Mouse (Mus musculus) forebrain, embryonic 13.5 days (tissue): ENCODE measurements around the gene Trpc4. TPM values are rescaled to one million over a fixed set of nuclear protein-coding genes. Genes with fewer than 3 reads are reported as not detected.

ENCODE experiments used
- ATAC-seq: fragments of 200-750 bp; cut with Nextera tagmentation; 2 replicates; pipeline ENCODE4 v1.8.0; 2017
- H3K27ac ChIP-seq: fragments of 300-500 bp; sonication (generic); 2 replicates; pipeline ENCODE4 v1.5.1; 2015; ENCODE audit warnings: inconsistent platforms, mild to moderate bottlenecking, moderate library complexity
- H3K27me3 ChIP-seq: fragments of 300-500 bp; sonication (generic); 2 replicates; pipeline ENCODE4 v1.6.1; 2015; ENCODE audit warnings: mild to moderate bottlenecking, inconsistent platforms
- H3K36me3 ChIP-seq: fragments of 300-500 bp; sonication (generic); 2 replicates; pipeline ENCODE4 v1.6.1; 2015; ENCODE audit warnings: mild to moderate bottlenecking, inconsistent platforms; ENCODE audit not compliant: poor library complexity, severe bottlenecking
- H3K4me1 ChIP-seq: fragments of 300-500 bp; sonication (generic); 2 replicates; pipeline ENCODE4 v1.6.1; 2015; ENCODE audit warnings: inconsistent platforms
- H3K4me2 ChIP-seq: fragments of 300-500 bp; sonication (generic); 2 replicates; pipeline ENCODE4 v1.6.1; 2015; ENCODE audit warnings: inconsistent platforms, mild to moderate bottlenecking, moderate library complexity
- H3K4me3 ChIP-seq: fragments of 300-500 bp; sonication (generic); 2 replicates; pipeline ENCODE4 v1.5.1; 2015; ENCODE audit warnings: mild to moderate bottlenecking, inconsistent platforms
- H3K9ac ChIP-seq: fragments of 300-500 bp; sonication (generic); 2 replicates; pipeline ENCODE4 v1.6.1; 2015; ENCODE audit warnings: mild to moderate bottlenecking, inconsistent platforms
- H3K9me3 ChIP-seq: fragments of 300-500 bp; sonication (generic); replicated peaks from 2 replicates; pipeline ENCODE4 v1.6.1; 2016; ENCODE audit warnings: inconsistent platforms
- WGBS: fragments of 180-500 bp; shearing (Covaris S2); methylation state at CpG from one replicate; pipeline ENCODE4 v1.1.7; 2015; 5-methylcytosine and 5-hydroxymethylcytosine counted together
- polyA plus RNA-seq: library from polyadenylated mRNA; unstranded; fragments of >200 nt; fragmentation: Nextera tagmentation; extraction: Ambion mirVana; gene quantifications from 2 replicates; pipeline ENCODE4 v1.2.1, GENCODE M21; 2015

The Trpc4 gene
- polyA plus RNA-seq = 4.3 and 5.0 TPM in 2 replicates

GRCm38 (mm10) chr3:54155639-54156315, at the start of gene Trpc4:
Gene Trpc4, plus strand, starts transcription at chr3:54156035.
- peaks cover 28% of the 10 kb centered on the region for H3K4me1 ChIP-seq
- peak within 1 kb of the TSS; percentile 62 for H3K9ac ChIP-seq
- peak within 1 kb of the TSS; percentile 59 for H3K4me3 ChIP-seq
- H3K27ac ChIP-seq = no peak within 1 kb of the TSS
- ATAC-seq = peak; percentile 80
- peak within 1 kb of the TSS; percentile 91 for H3K4me2 ChIP-seq
- 0% methylated on average over 34 of the region's 36 CpGs for WGBS
- H3K27me3 ChIP-seq = peaks cover 18% of the 10 kb centered on the region
- H3K36me3 ChIP-seq = no peaks in the 10 kb centered on the region
- no peaks in the 10 kb centered on the region for H3K9me3 ChIP-seq

DNA sequence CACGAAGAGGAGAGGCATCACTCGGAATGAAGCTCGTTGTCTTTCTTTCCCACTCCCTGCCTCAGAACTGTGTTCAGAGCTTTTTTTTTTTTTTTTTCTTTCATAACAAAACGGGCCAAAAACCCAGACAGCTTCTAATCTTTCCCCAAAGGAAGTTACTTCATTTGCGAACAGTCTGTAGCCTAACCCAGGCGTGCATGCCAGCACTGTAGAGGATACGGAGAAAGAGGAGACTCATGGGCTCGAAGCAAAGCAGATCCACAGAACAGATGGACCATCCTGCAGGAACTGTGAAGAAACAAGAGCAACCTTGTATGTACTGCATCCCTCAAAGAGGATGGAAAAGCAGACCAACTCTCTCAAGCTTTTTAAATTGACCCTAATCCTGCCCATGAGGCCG, 44.3 kb upstream of the Trpc4 start:
- Histone ChIP-seq H3K27me3 (no peaks in the 10 kb centered on the region), H3K9me3 (no peaks in the 10 kb centered on the region), H3K4me3 (no peak overlapping the region), H3K27ac (no peak overlapping the region), H3K4me1 (no peaks in the 10 kb centered on the region), H3K4me2 (no peak overlapping the region), H3K9ac (no peak overlapping the region), H3K36me3 (no peaks in the 10 kb centered on the region)
- WGBS = 81% methylated on average over 9 of the region's 9 CpGs
- ATAC-seq = no peak

DNA sequence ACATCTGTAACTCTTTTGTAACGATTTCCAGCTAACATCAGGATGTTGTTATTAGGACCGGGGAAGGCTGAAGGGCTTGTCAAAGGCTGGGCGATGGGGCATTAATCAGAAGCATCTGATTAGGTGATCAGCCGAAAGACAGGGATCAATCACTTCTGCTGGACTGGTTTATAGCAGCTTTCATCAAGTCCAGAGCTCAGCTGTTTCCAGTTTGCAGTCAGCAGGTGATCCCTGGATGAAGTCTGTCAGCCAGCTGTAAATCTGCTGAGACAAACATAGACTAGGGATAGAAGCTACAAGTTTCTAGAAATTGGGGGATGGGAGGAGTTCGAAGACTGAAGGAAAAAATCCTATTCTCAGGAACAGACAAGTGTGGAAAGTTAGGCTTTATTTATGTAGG, 20.5 kb upstream of the Trpc4 start:
- ATAC-seq = no peak
- H3K36me3 ChIP-seq = no peaks in the 10 kb centered on the region
- no peaks in the 10 kb centered on the region for H3K9me3 ChIP-seq
- H3K4me2 ChIP-seq = no peak overlapping the region
- H3K4me3 ChIP-seq = no peak overlapping the region
- no peaks in the 10 kb centered on the region for H3K27me3 ChIP-seq
- H3K9ac ChIP-seq = no peak overlapping the region
- no peaks in the 10 kb centered on the region for H3K4me1 ChIP-seq
- 89% methylated on average over 5 of the region's 5 CpGs for WGBS
- no peak overlapping the region for H3K27ac ChIP-seq

- no peak for ATAC-seq
- Histone ChIP-seq H3K4me2 (no peak overlapping the region), H3K4me1 (no peaks in the 10 kb centered on the region), H3K36me3 (no peaks in the 10 kb centered on the region), H3K27me3 (no peaks in the 10 kb centered on the region), H3K9me3 (no peaks in the 10 kb centered on the region), H3K4me3 (no peak overlapping the region), H3K27ac (no peak overlapping the region), H3K9ac (no peak overlapping the region)
- WGBS = 95% methylated on average over 2 of the region's 2 CpGs
These were observed 14.5 kb upstream of the Trpc4 start for GRCm38 (mm10) chr3:54141376-54141775.

- Histone ChIP-seq H3K4me1 (peaks cover 28% of the 10 kb centered on the region), H3K36me3 (no peaks in the 10 kb centered on the region), H3K9ac (peak overlapping the region; percentile 62; the same call in 1 of the 2 replicates), H3K27me3 (peaks cover 18% of the 10 kb centered on the region), H3K27ac (no peak overlapping the region), H3K4me2 (peak overlapping the region; percentile 91), H3K4me3 (peak overlapping the region; percentile 59), H3K9me3 (no peaks in the 10 kb centered on the region)
- WGBS = 3% methylated on average over 16 of the region's 16 CpGs
- peak; percentile 93 for ATAC-seq
These were observed 794 bp upstream of the Trpc4 start for GRCm38 (mm10) chr3:54154844-54155638.

DNA sequence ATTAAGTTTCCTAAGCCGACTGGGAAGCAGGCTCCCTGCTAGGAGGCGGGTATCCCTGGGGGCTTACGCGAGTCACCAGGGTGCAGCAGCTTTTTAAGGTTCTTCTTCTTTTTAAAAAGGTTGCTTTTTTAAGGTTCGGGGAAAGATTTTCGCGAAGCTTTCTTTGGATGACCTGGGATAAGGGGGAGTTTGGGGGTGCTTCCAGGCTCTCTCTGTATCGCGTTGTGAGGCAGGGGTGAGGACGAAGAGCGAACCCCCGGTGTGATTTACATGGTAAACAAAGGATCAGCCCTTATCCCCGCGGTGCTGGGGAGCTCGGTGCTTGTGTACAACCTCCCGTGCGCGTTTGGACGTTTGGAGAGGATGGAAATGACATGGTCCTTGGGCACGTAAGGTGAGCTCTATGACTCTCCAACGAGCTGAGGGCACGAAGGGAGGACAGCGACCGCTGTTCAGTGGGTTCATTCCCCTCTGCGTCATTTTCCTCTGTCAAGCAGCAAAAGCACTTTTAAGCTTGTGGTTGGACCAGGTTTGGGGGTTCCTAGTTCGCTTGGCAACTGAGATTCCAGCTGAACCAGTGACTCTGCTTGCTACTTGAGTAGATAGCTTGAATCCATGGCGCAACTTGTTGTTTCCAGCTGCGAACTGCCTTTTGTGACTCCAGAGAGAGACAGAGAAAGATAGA, 623 bp downstream of the Trpc4 start:
- H3K36me3 ChIP-seq = no peaks in the 10 kb centered on the region
- peak overlapping the region; percentile 59 for H3K4me3 ChIP-seq
- under 1% methylated on average over 28 of the region's 28 CpGs for WGBS
- no peaks in the 10 kb centered on the region for H3K9me3 ChIP-seq
- H3K4me2 ChIP-seq = peak overlapping the region; percentile 91
- H3K27ac ChIP-seq = no peak overlapping the region
- peak overlapping the region; percentile 62 for H3K9ac ChIP-seq
- H3K27me3 ChIP-seq = peaks cover 18% of the 10 kb centered on the region
- H3K4me1 ChIP-seq = peaks cover 28% of the 10 kb centered on the region
- peak; percentile 40; the same call in 1 of the 2 replicates for ATAC-seq

DNA sequence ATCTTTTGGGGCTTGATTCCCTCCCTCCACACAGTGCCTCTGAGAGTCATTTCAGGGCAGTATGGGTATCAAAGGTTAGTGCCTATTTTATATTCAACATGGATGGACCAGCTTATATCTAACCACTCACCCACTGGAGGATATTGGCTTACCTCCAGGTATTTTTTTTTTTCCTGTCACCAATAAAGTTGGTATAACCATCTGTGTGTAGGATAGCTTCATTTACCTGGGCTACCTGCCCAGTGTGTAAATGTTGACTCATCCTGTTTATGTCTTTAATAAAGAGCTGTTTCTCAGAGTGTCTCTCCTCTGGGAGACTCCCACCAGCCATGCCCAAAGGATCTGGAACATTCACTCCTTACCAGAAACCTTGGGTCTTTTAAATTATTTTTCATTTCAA, 14.9 kb downstream of the Trpc4 start:
- Histone ChIP-seq H3K27ac (no peak overlapping the region), H3K9me3 (no peaks in the 10 kb centered on the region), H3K27me3 (no peaks in the 10 kb centered on the region), H3K4me2 (no peak overlapping the region), H3K4me1 (no peaks in the 10 kb centered on the region), H3K9ac (no peak overlapping the region), H3K4me3 (no peak overlapping the region), H3K36me3 (no peaks in the 10 kb centered on the region)
- ATAC-seq = no peak

- H3K4me3 ChIP-seq = no peak overlapping the region
- no peaks in the 10 kb centered on the region for H3K4me1 ChIP-seq
- no peak for ATAC-seq
- no peak overlapping the region for H3K9ac ChIP-seq
- no peak overlapping the region for H3K27ac ChIP-seq
- H3K27me3 ChIP-seq = no peaks in the 10 kb centered on the region
- H3K9me3 ChIP-seq = no peaks in the 10 kb centered on the region; the same call in 1 of the 2 replicates
- H3K36me3 ChIP-seq = no peaks in the 10 kb centered on the region
- 81% methylated on average over 1 of the region's 1 CpGs for WGBS
- H3K4me2 ChIP-seq = no peak overlapping the region
These were observed 21.5 kb downstream of the Trpc4 start for GRCm38 (mm10) chr3:54177296-54177695.

GRCm38 (mm10) chr3:54190932-54191668, 35.3 kb downstream of the Trpc4 start:
- no peaks in the 10 kb centered on the region for H3K36me3 ChIP-seq
- H3K4me1 ChIP-seq = no peaks in the 10 kb centered on the region
- H3K4me3 ChIP-seq = no peak overlapping the region
- no peak overlapping the region for H3K27ac ChIP-seq
- no peak overlapping the region for H3K4me2 ChIP-seq
- H3K27me3 ChIP-seq = no peaks in the 10 kb centered on the region
- ATAC-seq = no peak
- H3K9ac ChIP-seq = no peak overlapping the region
- 89% methylated on average over 6 of the region's 6 CpGs for WGBS
- H3K9me3 ChIP-seq = no peaks in the 10 kb centered on the region

DNA sequence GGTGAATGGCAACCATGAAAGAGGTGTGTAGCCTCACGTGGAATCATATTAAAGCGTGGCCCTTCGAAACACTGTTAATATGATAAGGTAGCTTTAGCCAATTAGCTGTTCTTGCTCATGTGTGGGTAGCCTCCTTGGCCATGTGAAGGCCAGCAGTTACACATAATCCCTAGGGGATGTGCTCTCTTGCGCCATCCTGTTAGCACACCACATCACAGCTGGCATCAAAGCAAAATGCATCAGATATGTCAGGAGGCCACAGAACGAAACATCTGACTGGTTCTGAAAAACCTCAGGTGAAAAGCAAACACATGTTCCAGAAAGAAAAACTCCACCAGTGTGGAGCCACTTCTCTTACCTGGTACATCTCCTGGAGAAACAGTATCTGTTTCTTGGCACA, 45.4 kb downstream of the Trpc4 start:
- H3K4me3 ChIP-seq = no peak overlapping the region
- no peaks in the 10 kb centered on the region for H3K4me1 ChIP-seq
- no peak overlapping the region for H3K9ac ChIP-seq
- no peak overlapping the region for H3K4me2 ChIP-seq
- H3K27ac ChIP-seq = no peak overlapping the region
- no peaks in the 10 kb centered on the region for H3K36me3 ChIP-seq
- 89% methylated on average over 5 of the region's 5 CpGs for WGBS
- ATAC-seq = no peak
- no peaks in the 10 kb centered on the region for H3K27me3 ChIP-seq
- H3K9me3 ChIP-seq = no peaks in the 10 kb centered on the region

DNA sequence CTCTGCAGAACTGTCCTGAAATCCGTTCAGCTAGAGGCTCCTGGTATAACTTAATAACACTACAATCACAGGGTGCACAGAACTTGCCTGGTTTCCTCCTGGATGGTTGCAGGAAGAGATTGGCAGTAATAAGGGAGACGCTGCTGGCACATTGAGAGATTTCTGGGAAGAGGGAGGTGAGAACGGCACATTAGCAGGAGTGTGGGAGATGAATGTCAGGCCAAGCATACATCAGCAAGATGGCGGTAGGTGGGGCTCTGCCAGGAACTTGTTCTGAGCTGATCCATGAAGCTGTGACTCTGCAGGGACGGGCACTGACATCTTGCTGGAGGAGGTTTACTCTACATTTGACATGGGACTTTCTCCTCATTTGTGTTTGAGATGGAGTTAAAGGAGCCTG, 48.6 kb downstream of the Trpc4 start:
- H3K9ac ChIP-seq = no peak overlapping the region
- no peaks in the 10 kb centered on the region for H3K4me1 ChIP-seq
- no peak overlapping the region for H3K4me2 ChIP-seq
- H3K27me3 ChIP-seq = no peaks in the 10 kb centered on the region
- H3K27ac ChIP-seq = no peak overlapping the region
- H3K9me3 ChIP-seq = no peaks in the 10 kb centered on the region
- 86% methylated on average over 5 of the region's 5 CpGs for WGBS
- ATAC-seq = peak; percentile 36; the same call in 1 of the 2 replicates
- H3K4me3 ChIP-seq = no peak overlapping the region
- no peaks in the 10 kb centered on the region for H3K36me3 ChIP-seq
